In the genomic region with DNA sequence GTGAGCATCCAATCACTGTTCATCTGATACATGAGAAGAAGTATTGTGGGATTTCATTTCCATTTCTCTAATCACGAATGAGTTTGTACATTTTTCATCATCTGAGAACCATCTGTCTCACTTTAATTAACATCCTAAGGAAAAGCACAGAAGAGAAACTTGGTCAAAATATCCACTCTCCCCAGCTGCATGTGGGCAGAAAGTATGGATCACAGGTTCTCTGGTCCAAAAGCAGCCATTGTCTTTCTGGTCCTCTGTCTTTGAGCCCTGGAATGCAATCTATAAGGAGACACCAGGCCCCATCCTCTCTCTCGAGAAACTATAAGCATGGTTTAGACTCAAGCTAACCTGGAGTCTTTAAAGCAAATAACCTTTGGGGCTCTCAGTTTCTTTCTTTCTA, we compare ENCODE assay signal across 23 mouse cellular contexts.
"Had no signal": no experiment of that assay in that cellular context is flagged by ENCODE, and none has a peak within 500 bp of the region (broad histone marks: within the 10 kb centered on the region; RNA-seq: fewer than 3 reads in every experiment).

No protein-coding gene starts in this region.

- DNase-seq: forebrain, postnatal 0 days; gastrocnemius, postnatal 14 days; gastrocnemius, postnatal 36 days; heart, adult 18-20 months; heart, postnatal 10 days; kidney, adult 11 months; kidney, adult 2 months; kidney, adult 9 months; kidney, postnatal 25 days; kidney, postnatal 4 days; layer of hippocampus, adult 9-11 months; liver; liver, embryonic 13.5 days had no signal

- H3K27ac ChIP-seq: heart, embryonic 10.5 days; hindbrain, embryonic 13.5 days; hindbrain, embryonic 15.5 days; hindbrain, postnatal 0 days; kidney, embryonic 15.5 days; kidney, postnatal 0 days; limb, embryonic 10.5 days; limb, embryonic 12.5 days; liver, embryonic 13.5 days; liver, embryonic 15.5 days had no signal

- H3K4me3 ChIP-seq: heart, embryonic 10.5 days; heart, embryonic 12.5 days; hindbrain, embryonic 13.5 days; hindbrain, embryonic 15.5 days; kidney, embryonic 15.5 days; limb, embryonic 10.5 days; limb, embryonic 12.5 days; liver, embryonic 13.5 days; liver, embryonic 15.5 days had no signal
